Mouse (Mus musculus) stomach, embryonic 14.5 days (tissue): Measurements from ENCODE around the gene Timp3. TPM values are rescaled to one million over a fixed set of nuclear protein-coding genes. Genes with fewer than 3 reads are reported as not detected.

ENCODE experiments used
- ATAC-seq: fragments of 200-750 bp; cut with Nextera tagmentation; 2 replicates; pipeline ENCODE4 v1.8.0; 2017; ENCODE audit warnings: low read depth, moderate TSS enrichment; ENCODE audit not compliant: insufficient number of reproducible peaks, insufficient read depth, low FRiP score
- H3K27ac ChIP-seq: fragments of 300-500 bp; sonication (generic); 2 replicates; pipeline ENCODE4 v1.5.1; 2014; ENCODE audit warnings: mild to moderate bottlenecking, low read length, moderate library complexity, mixed read lengths
- H3K27me3 ChIP-seq: fragments of 300-500 bp; sonication (generic); 2 replicates; pipeline ENCODE4 v1.6.1; 2014; ENCODE audit warnings: low read length, control low read depth, mixed read lengths; ENCODE audit not compliant: control insufficient read depth, insufficient read depth
- H3K36me3 ChIP-seq: fragments of 300-500 bp; sonication (generic); 2 replicates; pipeline ENCODE4 v1.6.1; 2014; ENCODE audit warnings: mild to moderate bottlenecking, control low read depth, low read length, moderate library complexity, mixed read lengths; ENCODE audit not compliant: control insufficient read depth, insufficient read depth
- H3K4me1 ChIP-seq: fragments of 300-500 bp; sonication (generic); 2 replicates; pipeline ENCODE4 v1.6.1; 2014; ENCODE audit warnings: low read length, control low read depth, mixed read lengths; ENCODE audit not compliant: control insufficient read depth, insufficient read depth
- H3K4me2 ChIP-seq: fragments of 300-500 bp; sonication (generic); replicated peaks from 2 replicates; pipeline ENCODE4 v1.6.1; 2014; ENCODE audit warnings: low read depth, low read length, control low read depth
- H3K4me3 ChIP-seq: fragments of 300-500 bp; sonication (generic); 2 replicates; pipeline ENCODE4 v1.5.1; 2014; ENCODE audit warnings: low read depth, low read length, control low read depth
- H3K9ac ChIP-seq: fragments of 300-500 bp; sonication (generic); replicated peaks from 2 replicates; pipeline ENCODE4 v1.6.1; 2014; ENCODE audit warnings: low read depth, mild to moderate bottlenecking, control low read depth, low read length, moderate library complexity, mixed read lengths
- H3K9me3 ChIP-seq: fragments of 300-500 bp; sonication (generic); 2 replicates; pipeline ENCODE4 v1.6.1; 2016; ENCODE audit warnings: low read depth, low read length, control low read depth; ENCODE audit not compliant: control insufficient read depth
- WGBS: fragments of 180-500 bp; shearing (Covaris S2); extraction: QIAGEN DNeasy Blood & Tissue Kit; methylation state at CpG from one replicate; pipeline ENCODE4 v1.1.7; 2014; 5-methylcytosine and 5-hydroxymethylcytosine counted together
- polyA plus RNA-seq: library from polyadenylated mRNA; unstranded; fragments of >200 nt; fragmentation: Nextera tagmentation; extraction: Ambion mirVana; gene quantifications from 2 replicates; pipeline ENCODE4 v1.2.1, GENCODE M21; 2014

The Timp3 gene
- polyA plus RNA-seq, 1 experiment from 2014 or later = 88.0 TPM

DNA sequence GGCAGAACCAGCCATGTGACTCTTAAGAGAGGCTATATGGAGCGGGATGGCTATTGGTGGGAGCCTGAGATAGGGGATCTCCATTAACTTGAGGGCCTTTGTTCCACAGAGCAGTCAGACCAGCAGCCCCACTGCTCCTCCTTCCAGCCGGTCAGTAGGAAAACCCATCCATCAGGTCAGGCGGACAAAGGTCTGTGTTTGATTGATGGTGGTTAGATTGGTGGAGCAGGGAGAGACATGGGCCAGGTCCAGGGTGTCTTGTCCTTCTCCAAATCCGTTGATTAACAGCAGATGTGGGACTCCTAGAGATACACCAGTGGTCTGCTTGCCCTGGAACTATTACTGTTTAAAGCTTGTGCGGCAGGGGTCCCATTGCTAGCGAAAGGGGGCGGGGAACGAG lies 34.4 kb downstream of the Timp3 start:
- Histone ChIP-seq H3K4me2 (no peak overlapping the region), H3K27me3 (no peaks in the 10 kb centered on the region), H3K36me3 (no peaks in the 10 kb centered on the region), H3K27ac (no peak overlapping the region), H3K4me1 (peaks cover 54% of the 10 kb centered on the region), H3K9ac (no peak overlapping the region), H3K9me3 (no peaks in the 10 kb centered on the region), H3K4me3 (no peak overlapping the region)
- 29% methylated on average over 8 of the region's 8 CpGs for WGBS
- ATAC-seq = no peak

DNA sequence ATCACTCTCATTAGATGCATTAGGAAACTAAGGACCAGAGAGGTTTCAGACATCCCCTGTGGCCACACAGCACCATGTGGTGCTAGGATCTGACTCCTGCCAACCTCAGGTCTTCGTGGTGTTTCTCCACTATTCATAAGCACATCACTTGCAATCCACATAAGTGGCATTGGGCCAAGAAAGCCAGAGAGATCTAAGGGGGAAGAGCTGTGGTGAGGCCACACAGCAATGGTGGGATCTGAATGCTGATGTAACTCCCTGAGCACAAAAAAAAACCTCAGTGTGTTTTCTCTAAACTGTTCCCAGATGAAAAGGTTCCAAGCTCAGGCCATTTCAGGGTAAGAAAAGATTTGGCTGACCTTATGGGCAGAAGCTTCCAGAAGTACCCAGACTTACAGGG lies 36.3 kb downstream of the Timp3 start:
- Histone ChIP-seq H3K9ac (no peak overlapping the region), H3K27ac (no peak overlapping the region), H3K4me3 (no peak overlapping the region), H3K27me3 (no peaks in the 10 kb centered on the region), H3K9me3 (no peaks in the 10 kb centered on the region), H3K4me2 (no peak overlapping the region), H3K36me3 (no peaks in the 10 kb centered on the region), H3K4me1 (peaks cover 55% of the 10 kb centered on the region)
- 60% methylated on average over 1 of the region's 1 CpGs for WGBS
- no peak for ATAC-seq

GRCm38 (mm10) chr10:86337239-86337638 lies 37.1 kb downstream of the Timp3 start:
- ATAC-seq = no peak

DNA sequence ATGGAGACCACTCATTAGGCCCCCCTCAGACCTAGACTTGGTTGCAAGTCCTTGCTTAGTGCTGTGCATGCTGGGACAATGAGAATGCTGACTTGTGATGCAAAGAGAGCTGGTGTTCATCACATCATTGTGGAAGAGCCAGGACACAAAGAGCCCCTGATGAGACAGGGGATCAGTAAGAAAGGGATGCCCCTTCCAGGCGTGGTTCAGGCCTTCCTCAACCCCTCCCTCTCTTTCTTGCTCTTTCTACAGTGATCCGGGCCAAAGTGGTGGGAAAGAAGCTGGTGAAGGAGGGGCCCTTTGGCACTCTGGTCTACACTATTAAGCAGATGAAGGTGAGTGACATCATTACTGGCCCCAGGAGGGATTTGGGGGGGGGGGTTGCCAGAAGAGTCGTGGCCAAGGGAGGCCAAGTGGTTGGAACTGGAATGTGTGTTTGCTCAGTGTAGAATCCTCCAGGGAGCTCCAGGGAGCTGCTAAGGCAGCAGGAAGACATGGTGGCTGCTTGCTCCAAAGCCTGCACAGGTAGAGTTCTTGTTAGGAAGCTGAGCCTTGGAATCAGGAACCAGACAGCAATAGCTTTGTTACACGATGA lies 38.0 kb downstream of the Timp3 start:
- no peak overlapping the region for H3K27ac ChIP-seq
- H3K4me1 ChIP-seq = peaks cover 51% of the 10 kb centered on the region
- 71% methylated on average over 4 of the region's 4 CpGs for WGBS
- H3K36me3 ChIP-seq = no peaks in the 10 kb centered on the region
- H3K27me3 ChIP-seq = no peaks in the 10 kb centered on the region
- H3K9ac ChIP-seq = no peak overlapping the region
- H3K4me3 ChIP-seq = no peak overlapping the region
- no peak overlapping the region for H3K4me2 ChIP-seq
- ATAC-seq = no peak
- H3K9me3 ChIP-seq = no peaks in the 10 kb centered on the region

More at GRCm38 (mm10) chr10:86337239-86337638, 37.1 kb downstream of the Timp3 start:
- Histone ChIP-seq H3K27me3 (no peaks in the 10 kb centered on the region), H3K9ac (no peak overlapping the region), H3K9me3 (no peaks in the 10 kb centered on the region), H3K27ac (no peak overlapping the region), H3K4me1 (peaks cover 52% of the 10 kb centered on the region), H3K36me3 (no peaks in the 10 kb centered on the region), H3K4me3 (no peak overlapping the region), H3K4me2 (no peak overlapping the region)
- 15% methylated on average over 3 of the region's 3 CpGs for WGBS

DNA sequence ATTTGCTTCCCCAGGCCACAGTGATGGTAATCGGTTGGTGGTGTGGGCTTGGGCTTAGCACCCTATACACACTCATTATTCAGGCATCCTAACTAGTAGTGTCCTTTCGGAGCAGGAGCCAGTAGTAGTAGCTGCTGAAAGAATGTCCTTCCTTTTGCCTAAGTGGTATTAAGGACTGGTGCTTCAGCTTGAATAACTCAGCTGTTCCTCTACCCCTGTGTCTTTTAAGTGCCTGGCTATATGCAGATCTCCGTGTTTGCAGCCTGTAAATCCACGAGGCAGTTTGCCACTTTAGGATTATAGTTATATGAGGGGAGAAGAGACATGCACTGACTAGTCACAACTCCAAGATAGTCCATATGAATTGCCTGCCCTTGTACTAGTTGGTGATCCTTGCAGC lies 38.9 kb downstream of the Timp3 start:
- WGBS = 76% methylated on average over 4 of the region's 4 CpGs

GRCm38 (mm10) chr10:86339649-86340379 lies 39.6 kb downstream of the Timp3 start:
- H3K27me3 ChIP-seq = no peaks in the 10 kb centered on the region
- no peak overlapping the region for H3K4me3 ChIP-seq
- H3K4me2 ChIP-seq = no peak overlapping the region
- H3K4me1 ChIP-seq = peaks cover 37% of the 10 kb centered on the region
- H3K36me3 ChIP-seq = peaks cover 4% of the 10 kb centered on the region; the same call in 1 of the 2 replicates
- 0 out of 2 replicates have a peak, but pooled peaks have one; percentile 33 for ATAC-seq
- H3K9me3 ChIP-seq = no peaks in the 10 kb centered on the region
- peak overlapping the region; percentile 45; the same call in 1 of the 2 replicates for H3K27ac ChIP-seq
- 36% methylated on average over 2 of the region's 2 CpGs for WGBS
- no peak overlapping the region for H3K9ac ChIP-seq

More for the DNA sequence above, 38.9 kb downstream of the Timp3 start:
- Histone ChIP-seq H3K27ac (peak overlapping the region; percentile 45; the same call in 1 of the 2 replicates), H3K27me3 (no peaks in the 10 kb centered on the region), H3K9ac (no peak overlapping the region), H3K4me2 (no peak overlapping the region), H3K4me1 (peaks cover 43% of the 10 kb centered on the region), H3K4me3 (no peak overlapping the region), H3K9me3 (no peaks in the 10 kb centered on the region), H3K36me3 (0 out of 2 replicates have a peak, but pooled peaks cover 4% of the 10 kb centered on the region)
- ATAC-seq = no peak

DNA sequence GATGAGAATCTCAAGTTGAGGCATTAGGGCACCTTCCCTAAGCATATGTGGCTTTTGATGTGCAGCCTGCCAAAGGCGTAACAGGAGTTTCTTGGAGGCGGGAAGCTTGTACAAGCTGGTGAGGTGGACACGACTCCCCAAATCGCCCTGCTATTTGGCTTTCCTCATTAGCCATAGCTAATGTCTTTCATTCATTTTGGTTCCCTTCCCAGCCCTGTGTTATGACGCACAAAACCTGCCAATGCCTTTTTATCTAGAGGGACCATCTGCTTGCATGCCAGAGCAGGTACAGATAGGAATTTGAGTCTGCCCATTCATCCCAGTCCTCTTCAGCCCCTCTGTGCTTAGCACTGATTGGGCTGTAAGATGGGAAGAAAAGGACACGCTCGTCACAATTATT lies 40.2 kb downstream of the Timp3 start:
- Histone ChIP-seq H3K27me3 (no peaks in the 10 kb centered on the region), H3K36me3 (peaks cover 4% of the 10 kb centered on the region; the same call in 1 of the 2 replicates), H3K9ac (no peak overlapping the region), H3K4me1 (peaks cover 37% of the 10 kb centered on the region), H3K9me3 (no peaks in the 10 kb centered on the region), H3K4me3 (no peak overlapping the region), H3K27ac (0 out of 2 replicates have a peak overlapping the region, but pooled peaks have one; percentile 45), H3K4me2 (no peak overlapping the region)
- WGBS = 78% methylated on average over 7 of the region's 7 CpGs
- no peak for ATAC-seq

- Histone ChIP-seq H3K36me3 (peaks cover 7% of the 10 kb centered on the region; the same call in 1 of the 2 replicates), H3K4me3 (no peak overlapping the region), H3K9me3 (no peaks in the 10 kb centered on the region), H3K27ac (no peak overlapping the region), H3K9ac (no peak overlapping the region), H3K4me1 (peaks cover 37% of the 10 kb centered on the region), H3K27me3 (no peaks in the 10 kb centered on the region), H3K4me2 (no peak overlapping the region)
- WGBS = 62% methylated on average over 3 of the region's 3 CpGs
- no peak for ATAC-seq
These were observed 40.9 kb downstream of the Timp3 start for GRCm38 (mm10) chr10:86340991-86341527.
